Mouse (Mus musculus): ENCODE data around the gene Man1c1.

The Man1c1 gene

DNA sequence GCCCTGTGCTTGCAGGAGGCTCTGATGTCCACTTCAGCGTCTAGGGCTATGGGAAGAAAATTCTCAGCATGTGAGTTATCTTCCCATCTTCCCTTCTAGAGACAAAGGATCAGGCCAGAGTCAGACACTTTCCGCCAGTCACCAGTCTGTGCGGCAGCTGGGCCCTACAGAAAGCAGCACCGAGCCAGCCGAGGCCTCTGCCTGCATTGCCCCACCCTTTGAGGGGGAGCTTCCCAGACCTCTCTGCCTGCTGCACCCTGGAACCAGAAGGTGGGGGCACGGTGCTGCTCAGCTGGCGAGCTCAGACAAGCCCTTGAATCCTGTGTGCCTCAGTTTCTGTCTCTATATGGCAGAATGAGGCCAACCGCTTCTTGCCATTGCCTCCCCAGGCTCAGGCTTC lies 122.7 kb downstream of the Man1c1 start:
- in situ Hi-C loops (cut with MboI, MseI), result no loop called here

DNA sequence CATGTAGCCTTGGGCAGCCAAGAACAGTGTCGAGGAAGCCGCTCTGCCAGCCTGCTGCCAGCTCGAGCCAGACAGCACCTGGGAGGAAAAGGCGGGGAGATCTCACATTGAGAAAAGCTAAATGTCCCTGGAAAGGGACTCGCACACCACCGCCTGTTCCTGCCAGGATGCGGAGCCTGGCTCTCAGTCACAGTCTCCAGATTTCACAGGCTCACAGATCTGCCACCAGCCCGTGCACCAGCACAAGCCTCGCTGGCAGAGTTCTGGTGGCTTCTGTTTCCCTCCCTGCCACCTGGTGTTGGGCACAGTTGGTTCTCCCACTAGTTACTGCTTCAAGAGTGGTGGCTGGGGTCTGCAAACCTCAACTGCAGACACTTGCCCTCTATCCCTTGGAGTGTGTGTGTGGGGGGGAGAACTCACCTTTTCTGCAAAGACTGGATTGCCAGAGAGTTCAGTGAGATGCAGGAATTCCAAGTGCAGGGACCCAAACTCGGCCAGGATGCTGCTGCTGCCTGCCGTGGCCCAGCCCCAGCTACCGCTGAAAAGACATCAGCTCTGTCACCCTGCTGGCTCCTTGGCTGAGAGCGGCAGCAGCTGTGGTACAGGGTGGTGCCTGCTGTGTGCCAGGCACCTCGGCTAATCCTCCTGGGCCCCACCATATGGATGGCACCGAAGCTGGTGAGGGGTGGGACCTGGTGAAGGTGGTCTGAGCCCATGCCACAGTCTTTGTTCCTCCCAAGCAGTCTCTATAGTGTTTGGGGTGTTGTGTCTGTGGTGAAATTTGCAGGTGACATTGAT lies 123.5 kb downstream of the Man1c1 start:
- in situ Hi-C loops (cut with MboI, MseI), result no loop called here

DNA sequence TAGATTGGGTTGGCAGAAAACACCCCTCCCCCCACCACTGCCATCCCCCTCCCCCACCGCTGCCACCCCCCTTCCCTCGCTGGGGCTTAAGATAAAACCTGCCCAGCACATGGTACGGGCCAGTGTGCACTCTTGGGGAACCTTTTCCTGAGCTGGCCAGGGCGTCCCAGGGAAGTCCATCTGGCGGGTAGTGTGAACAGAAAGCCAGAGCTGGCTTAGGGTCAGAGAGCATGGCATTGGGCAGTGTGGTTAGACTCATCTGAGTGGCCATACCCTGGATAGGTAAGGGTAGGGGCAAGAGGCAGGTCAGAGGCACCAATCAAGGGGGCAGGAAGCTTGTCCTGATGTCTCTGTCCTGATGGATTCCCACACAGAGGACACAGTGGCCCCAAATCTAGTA lies 124.5 kb downstream of the Man1c1 start:
- in situ Hi-C loops (cut with MboI, MseI), result no loop called here

DNA sequence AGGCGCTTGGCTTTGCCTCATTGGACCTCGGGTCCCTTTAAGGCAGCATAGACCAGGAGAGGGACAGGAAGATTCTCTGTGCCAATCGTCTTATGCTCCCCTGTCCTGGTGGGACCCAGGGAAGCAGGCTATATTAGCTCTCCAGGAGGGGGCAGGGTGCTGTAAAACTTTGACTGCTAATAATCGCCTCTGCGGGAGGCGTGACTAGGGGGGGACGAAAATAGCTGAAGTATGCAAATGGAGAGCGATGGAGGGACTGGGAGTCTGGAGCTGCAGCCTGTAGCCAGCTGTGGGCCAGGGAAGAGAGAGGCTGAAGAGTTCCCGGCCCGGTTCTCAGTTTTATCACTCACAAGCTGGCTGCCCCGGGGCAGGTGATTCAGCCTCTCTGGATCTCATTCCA lies 124.9 kb downstream of the Man1c1 start:
- in situ Hi-C loops (cut with MboI, MseI), result no loop called here

DNA sequence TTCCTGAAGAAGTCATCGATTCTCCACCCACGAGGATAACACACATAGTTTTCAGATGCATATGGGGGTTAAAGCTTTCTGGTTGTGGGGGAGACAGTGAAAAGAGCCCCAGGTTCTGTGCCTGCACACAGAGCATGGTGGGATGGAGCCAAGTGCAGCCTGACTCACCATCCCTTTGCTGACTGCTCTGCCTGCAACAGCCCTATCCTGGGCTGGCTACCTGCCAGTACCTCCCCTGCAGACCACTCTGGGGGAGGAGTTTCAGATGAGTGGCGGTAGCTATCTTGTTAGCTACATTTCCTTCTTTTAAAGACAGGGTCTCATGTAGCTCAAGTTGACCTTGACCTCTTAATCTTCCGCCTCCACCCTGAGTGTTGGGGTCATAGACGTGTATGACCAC lies 125.7 kb downstream of the Man1c1 start:
- in situ Hi-C loops (cut with MboI, MseI), result no loop called here

DNA sequence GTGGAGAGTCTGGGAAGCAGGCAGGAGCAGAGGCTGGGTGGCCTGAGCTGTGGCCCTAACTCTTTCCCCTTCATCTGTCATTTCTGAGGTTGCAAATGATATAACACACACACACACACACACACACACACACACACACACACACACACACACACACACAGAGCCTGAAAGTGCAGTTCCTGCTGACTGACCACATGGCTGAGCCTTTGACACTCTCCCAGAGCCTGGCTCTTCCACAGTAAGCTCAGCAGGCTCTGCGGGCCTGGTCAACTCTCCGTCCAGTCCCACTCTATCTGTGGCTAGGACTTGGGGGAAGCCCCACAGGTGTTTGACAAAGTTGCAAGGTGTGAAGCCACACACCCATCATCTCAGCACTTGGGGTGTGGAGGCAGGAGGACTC lies 126.8 kb downstream of the Man1c1 start:
- in situ Hi-C loops (cut with MboI, MseI), result no loop called here

DNA sequence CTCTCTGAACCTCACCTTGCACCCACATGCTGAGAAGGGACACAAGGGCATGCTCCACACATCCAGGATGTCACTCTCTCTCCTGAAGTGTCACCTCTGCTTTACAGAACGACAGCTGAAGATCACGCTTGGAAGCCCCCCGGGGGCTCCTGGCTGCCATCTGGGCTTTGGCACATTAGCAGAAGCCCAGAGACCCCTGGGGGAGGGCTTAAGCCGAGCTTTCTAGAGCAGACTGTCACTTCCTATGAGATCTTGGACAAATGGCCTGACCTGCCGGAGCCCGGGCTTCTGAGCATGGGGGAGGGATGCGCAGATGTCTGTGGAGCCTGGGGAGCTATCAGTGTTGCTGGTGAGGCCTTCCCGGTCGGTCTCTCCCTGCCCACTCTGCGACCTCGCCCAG lies 128.6 kb downstream of the Man1c1 start:
- in situ Hi-C loops (cut with MboI, MseI), result no loop called here

DNA sequence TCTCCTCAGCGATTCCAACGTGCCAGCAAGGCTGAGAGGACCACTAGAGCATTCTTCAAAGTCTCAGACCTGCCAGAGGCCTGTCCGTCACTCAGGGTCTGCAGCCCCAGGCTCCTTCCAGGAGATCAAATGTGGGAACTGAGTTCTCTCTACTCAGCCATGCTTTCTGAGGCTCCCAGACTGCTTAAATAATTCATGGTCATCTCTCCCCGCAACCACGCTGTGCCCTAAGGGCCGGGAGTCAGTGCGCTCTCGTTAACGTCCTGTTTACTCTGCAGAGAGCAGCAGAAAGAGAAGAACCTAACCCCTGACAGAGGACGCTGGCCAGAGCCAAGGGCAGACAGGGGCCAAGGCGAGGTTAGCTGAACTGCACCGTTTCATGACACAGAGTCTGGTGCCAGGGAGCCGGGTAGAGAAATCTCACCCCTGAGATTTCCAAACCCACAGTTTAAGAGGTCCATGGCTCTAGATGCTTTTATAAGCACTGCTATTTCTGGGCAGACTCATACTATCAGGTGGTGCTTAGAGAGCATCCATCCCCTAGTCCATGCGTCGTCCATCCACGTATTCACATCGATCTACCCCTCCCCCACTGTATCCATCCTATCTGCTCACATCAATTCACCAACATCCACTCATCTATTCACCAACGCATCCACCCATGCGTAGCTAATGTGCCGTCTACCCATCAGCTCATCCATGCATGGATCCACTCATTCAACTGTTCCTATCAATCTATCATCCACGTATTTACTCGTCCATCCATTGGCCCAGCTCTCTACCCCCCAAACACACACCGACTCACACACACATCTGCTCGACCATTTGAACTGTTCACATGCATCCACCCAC lies 131.4 kb downstream of the Man1c1 start:
- in situ Hi-C loops (cut with MboI, MseI), result no loop called here

DNA sequence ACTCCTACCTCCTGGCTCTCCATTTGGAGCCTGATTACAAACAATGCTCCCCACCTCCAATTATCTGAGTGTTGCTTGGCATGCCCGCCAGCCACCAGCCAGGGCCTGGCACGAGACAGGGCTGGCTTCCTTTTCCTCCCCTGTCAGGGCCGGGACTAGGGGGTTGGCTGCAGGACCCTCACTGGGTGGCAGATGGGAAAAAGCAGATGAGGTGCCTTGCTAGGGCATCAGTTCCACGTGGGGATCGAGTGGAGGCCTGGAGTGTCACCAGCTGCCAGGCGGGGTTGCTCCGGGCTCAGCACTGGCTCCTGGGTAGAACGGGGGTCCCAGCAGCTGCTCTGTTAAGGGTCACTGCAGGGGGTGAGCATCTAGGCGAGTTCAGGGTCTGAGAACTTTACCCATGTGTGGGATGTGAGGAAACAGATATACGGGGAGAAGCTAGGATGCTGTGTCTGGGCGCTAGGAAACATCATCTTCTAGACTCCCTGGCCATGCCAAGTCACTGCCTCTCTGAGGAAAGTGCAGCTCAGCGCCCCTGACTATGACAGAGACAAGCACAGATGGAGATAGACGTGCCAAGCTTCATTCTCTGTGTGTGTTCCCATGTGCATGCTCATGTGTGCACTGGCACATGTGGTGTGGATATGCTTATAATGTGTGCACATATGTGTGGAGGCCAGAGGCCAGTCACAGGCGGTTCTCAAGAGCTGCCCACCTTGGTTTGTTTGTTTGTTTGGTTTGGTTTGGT lies 133.2 kb downstream of the Man1c1 start:
- in situ Hi-C loops (cut with MboI, MseI), result no loop called here

DNA sequence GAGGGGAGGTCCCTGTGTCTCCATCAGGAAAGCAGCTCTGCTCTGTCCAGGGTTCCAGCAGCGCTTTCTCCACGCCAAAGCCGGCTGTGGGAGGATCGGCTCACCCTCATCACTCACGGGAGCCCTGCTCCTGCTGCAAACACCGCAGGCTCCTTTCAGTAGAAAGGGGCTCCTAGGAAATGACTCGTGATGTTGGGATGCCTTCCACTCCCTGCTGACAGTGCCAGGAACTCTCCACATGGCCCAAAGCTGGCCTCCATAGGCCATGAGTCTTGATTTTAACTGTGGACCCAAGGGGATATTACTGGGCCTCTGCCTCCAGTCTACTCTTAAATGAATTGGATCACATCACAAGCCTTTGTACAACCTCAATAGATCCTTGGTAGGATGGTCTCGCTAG lies 134.3 kb downstream of the Man1c1 start:
- in situ Hi-C loops (cut with MboI, MseI), result no loop called here

DNA sequence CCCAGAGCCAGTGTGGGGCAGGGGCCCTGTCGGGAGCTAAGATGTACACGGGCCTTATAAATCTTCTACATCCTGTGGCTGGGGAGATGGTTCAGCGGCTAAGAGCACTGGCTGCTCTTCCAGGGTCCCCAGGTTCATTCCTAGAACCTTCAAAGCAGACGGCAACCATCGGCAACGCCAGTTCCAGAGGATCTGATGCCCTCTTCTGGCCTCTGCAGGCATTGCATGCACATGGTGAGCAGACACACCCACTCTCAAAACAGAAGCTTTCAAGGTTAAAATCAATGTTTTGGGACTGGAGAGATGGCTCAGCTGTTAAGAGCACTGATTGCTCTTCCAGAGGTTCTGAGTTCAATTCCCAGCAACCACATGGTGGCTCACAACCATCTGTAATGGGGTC lies 134.9 kb downstream of the Man1c1 start:
- in situ Hi-C loops (cut with MboI, MseI), result no loop called here

DNA sequence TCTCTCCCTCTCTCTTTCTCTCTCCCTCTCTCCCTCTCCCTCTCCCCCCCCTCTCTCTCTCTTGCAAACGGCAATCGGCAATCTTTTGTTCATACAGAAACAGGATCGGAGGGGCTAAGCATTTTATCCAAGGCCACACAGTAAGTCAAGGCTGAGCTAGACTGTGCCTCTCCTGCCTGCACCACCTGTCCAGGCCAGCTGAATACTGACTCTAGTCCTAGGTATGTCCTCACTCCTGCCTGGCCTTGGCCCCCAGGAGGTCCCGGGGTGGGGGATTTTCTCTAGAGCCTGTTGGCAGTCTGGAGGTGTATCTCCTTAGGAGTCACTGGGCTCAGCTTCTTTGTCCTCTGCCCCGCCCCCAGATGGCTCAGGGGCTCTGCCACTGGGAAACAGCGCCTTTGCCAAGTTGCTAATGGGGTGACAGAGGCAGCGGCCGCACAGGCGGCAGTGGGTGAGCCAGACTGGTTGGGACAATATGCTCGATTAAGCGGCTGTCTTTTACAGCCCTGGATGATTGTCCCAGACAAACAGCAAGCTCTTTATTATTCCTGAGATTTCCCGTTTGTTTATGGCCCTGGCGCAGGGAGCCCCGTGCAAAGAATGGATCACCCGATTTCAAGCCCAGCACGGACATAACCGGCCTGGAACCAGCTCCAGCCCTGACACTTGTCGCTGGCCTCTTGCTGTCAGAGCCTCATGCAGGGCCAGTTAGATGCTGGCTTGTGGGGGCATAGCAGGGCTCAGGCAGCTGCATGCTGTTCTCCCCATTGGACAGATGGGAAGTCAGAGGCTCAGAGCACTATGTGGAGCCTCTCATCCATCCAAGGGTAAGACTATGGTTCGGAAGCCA lies 136.5 kb downstream of the Man1c1 start:
- in situ Hi-C loops (cut with MboI, MseI), result no loop called here

DNA sequence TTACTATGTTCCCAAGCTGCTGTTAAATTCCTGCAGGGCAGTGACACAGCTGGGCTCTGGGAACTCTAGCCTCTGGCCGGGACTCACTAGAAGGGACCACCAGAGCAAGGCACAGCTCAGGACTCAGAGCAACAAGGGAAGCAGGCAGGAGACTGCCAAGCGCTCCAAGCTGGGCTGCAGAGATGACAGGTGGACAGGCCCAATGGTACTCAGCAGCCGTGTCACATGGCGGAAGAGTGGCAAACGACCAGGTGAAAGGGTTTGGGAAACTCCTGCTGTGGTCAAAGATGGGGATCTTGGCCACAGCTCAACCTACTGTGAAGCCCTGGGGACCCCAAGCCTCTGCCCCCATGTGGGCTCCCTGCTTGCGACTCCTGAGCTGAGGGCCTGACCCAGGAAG lies 140.0 kb downstream of the Man1c1 start:
- in situ Hi-C loops (cut with MboI, MseI), result no loop called here

DNA sequence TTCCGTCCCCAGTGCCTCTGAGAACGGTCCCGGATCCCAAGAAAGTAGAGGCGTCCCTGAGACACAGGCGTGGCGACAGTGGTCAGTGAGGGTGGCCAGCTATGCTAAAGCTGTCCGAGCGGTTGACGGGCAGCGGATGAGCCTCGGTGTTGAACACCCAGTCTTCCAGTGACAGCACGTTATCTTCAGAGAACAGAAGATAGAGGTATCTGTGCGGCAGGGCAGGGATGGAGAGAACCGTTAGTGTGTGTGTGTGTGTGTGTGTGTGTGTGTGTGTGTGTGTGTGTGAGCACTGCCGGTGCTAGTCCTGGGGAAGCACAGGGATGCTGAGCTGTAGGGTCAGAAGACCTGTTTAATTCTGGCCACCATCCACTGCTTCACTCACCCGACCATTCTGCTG lies 140.5 kb downstream of the Man1c1 start:
- in situ Hi-C loops (cut with MboI, MseI), result no loop called here

DNA sequence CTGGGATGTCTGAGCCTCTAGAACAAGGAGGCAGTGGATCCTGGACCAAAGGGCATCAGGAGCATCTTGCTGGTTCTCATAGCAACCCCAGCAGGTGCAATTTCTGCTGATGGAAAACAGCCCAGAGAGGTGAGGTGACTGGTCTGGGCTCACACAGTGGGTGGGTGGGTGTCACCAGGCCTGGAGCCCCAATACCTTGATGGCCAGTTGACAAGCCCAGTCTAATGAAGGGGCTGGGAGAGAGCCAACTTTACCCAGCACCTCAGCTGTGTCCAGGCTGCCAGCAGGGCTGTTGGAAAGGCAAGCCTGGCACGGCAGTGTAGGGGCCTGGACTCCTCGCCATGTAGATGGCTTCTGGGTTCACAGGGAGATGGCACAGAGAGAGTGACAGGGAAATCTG lies 142.1 kb downstream of the Man1c1 start:
- in situ Hi-C loops (cut with MboI, MseI), result no loop called here

DNA sequence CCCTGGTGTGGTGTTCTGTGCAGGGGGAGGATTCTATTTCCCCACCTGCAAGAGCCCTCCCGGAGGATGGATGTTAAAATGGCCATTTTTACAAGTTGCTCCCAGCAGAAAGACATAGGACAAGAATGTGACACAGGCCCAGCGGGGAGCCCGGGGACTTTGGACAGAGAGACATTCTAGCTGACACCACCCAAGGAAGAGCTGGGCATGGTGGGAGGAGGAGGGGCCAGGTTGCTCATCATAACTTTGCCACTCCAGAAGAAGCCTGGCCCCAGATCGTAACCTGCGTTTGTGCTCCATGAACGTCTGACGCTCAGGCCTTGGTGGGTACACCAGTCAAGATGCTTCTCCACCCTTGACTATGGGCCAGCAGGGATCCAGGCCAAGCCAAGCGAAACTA lies 143.4 kb downstream of the Man1c1 start:
- in situ Hi-C loops (cut with MboI, MseI), result no loop called here

DNA sequence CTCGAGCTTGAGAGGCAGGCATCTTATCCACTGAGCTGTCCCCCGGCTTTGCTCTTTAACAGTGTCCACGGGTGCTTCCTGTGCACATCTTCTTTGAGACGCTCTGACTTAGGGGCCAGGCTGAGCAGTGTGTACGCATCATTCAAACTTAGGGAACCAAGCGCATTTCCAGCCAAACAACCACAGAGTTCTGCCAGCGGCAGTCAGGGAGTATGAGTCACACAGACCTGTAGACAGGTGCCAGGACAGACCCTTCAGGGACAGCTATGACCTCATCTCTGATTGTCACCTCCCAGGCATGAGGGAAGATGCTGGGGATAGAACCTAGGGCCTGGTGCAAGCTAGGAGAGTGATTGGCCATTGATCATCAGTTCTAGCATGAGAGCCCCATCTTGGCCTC lies 144.9 kb downstream of the Man1c1 start:
- in situ Hi-C loops (cut with MboI, MseI), result no loop called here

DNA sequence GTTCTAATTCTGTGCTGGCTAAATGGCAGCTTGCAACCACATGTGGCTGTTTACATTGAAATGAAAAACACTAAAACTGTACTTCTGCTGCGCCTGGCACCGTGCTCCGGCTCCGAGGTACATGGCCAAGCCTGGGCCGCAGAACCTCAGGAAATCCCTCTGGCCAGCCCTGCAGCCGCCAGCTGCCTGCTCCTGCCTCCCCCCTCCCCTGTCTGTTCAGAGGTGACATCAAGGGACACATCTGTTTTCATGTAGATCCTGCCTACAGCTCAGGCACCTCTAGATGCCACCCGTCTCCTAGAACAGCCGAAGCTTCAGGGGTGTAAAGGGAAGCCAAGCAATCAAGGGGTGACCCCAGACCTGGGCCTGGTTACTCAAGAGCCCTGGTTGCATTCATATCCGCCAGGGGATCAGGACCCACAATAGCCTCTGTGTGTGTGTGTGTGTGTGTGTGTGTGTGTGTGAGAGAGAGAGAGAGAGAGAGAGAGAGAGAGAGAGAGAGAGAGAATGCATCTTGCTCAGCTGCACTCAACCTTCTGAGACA lies 145.4 kb downstream of the Man1c1 start:
- in situ Hi-C loops (cut with MboI, MseI), result no loop called here

DNA sequence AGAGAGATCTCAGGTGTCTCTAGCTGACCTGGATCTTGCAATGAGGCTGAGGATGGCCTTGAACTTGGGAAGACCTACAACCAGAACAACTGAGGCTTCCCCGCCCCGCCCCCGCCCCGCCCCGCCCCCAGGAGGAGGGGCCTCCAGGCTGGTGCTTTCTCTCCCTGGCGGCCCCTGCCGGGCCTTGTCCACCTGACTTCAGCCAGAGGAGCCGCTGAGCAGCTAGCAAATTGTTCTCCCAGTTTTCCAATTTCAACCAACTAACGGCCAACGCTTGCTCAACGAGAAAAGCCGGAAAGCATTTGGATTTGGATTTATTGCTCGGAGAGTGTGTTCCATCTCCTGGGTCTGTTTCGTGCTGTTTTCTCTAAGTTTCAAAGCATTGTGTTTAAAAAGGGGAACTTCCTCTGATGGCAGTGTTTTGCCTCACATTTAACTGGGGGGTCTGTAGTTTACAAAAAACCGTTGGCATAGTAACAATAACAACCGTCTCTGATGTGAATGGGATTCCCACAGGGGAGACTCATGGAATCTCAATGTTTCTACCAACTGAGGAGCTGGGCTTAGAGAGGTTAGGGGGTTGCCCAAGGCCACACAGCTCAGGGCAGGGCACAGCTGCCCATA lies 146.4 kb downstream of the Man1c1 start:
- in situ Hi-C loops (cut with MboI, MseI), result no loop called here

DNA sequence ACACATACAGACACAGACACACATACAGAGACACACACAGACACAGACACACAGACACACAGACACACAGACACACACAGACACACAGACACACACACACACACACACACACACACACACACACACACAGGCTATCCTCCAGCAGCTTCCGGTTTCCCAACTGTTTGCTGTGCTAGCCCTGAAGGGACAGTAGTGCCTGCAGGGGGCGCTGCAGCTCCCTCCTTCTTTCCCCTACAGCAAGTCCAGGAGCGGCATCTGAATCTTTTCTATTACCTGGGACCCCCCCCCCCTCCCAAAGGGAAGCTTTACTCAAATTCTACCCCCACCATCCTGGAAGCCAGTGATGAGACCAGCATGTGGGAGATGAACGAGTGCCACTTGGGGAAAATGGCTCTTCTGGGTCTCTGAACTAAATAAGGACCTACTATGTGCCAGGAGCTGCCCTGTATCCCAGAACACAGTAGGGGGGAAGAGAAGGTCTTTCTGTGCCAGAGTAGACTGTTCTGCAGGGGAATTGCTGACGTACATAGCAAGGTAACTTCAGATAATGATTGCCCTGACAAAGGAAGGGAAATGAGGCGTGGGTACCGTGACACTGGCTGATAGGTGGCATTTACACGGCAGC lies 148.0 kb downstream of the Man1c1 start:
- in situ Hi-C loops (cut with MboI, MseI), result no loop called here

Data from T-helper 1 cell (primary cell).